Mouse (Mus musculus): ENCODE results near the gene Tlcd2.

DNA sequence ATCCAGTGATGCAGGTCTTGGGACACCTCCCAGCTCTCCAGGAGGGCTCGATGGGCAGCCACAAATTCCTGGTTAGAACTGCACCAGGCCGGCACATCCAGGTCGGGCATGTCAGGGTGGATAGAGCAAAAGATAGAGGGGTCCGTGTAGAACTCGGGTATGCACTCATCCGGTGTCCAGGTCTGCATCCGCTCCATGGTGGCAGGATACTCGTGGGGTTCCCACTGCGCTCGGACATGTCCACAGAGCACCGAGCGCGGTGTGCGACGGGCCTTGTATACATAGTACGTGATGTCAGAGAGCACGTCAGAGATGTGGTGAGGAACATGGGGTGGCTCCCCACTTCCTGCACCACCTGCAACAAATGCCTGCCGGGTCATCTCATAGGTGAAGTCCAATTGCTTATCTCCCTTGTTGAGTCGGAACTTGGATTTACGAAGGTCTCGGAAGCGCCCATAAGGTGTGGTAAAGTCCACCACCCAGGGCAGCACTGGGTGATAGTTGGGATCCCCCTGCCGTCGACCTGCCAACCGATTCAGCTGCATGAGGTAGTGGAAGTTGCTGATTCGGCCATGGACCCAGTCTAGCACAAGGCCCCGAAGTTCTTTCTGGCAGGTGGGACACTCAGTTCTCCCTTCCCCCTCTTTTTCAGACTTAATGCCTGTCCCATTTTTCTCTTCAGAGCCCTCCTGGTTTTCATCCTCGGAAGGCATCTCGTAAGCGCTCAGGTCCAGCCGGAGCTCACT is 8.5 kb upstream of the Tlcd2 start:
- TF ChIP-seq POLR2A (IDR thresholded peaks at IDR 0.05; ENCODE audit: control insufficient read depth, extremely low read depth, insufficient read depth, low read length, poor library complexity), result no peak
- TF ChIP-seq CTCF (IDR thresholded peaks at IDR 0.05; ENCODE audit: borderline replicate concordance, control insufficient read depth, extremely low read depth, insufficient read depth, low read length, poor library complexity), result no peak
